Mouse (Mus musculus) mammary gland, adult 2 months (tissue): ENCODE results near the gene Gm3194. TPM values are rescaled to one million over a fixed set of nuclear protein-coding genes. Genes with fewer than 3 reads are reported as not detected.

ENCODE experiments used
- polyA plus RNA-seq: library from polyadenylated mRNA; depleted of rRNA; stranded (reverse); fragments of >200 nt; gene quantifications from 2 replicates; pipeline ENCODE4 v1.2.3, GENCODE M21; 2012; ENCODE audit warnings: low replicate concordance; rRNA removed

Gm3194 gene
- polyA plus RNA-seq, result 0.10 and 0.26 TPM in 2 replicates

DNA sequence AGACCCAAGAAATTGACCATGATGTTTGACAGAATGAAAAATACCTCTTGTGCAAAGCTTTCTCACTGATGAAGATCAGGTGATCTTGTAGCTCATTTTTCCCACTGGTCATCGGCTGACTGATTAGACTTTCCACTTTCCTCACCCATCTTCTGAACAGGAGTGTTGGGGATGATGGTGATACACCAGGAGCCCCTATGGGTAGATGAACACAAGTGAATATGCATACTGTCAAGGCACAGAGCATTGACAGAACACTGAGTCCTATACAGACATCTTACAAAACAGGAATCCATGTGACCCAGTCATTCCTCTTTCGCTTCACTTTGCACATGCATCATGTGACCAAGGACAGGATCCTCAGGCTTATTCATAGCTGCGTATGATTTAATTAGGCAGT, at the start of gene Gm3194:
TSS of gene Gm3194 (minus strand) at position 101 of the 400 bp plus-strand sequence.

DNA sequence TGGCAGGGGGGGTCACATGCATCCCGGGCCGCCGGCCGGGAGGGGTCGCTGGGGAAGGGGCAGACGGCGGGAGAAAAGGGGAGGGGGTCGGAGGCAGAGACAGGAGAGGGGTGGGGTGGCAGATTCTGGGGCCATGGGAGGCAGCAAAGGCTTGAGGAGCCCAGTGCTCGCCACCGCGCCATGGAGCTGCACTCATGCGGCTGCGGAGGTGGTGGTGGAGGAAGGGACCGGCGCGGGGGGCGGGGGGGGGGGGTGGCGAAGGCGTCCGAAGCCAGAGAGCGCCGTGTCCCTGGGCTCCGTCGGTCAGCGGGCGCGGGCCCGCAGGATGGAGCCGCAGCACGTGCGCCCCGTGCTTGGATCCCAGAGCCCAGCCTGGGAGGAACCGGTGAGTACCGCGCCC, 46.1 kb upstream of the Gm3194 start, which contains the start of gene Gm3488:
TSS of gene Gm3488 (plus strand) at position 301 of the 400 bp plus-strand sequence.

DNA sequence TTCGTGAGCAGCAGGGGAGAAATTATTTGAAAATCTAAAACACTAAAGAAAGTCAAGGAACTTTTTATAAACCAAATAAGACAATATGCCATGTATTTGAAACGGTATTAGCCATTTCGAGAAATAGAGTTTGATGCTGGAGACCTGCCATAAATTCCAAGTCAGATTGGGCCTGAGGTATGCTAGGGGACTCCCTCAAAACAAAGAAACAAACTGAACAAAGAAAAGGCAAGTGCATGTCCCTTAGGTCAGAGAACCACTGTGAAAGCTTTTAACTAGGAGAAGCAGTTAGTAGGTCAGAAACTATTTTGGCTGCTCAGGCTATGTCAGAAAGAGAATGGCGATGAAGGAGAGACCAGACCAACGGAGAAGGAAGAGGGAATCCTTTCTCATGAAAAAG, 28.6 kb upstream of the Gm3194 start, which contains the start of gene Gm3187:
TSS of gene Gm3187 (plus strand) at position 301 of the 400 bp plus-strand sequence.

DNA sequence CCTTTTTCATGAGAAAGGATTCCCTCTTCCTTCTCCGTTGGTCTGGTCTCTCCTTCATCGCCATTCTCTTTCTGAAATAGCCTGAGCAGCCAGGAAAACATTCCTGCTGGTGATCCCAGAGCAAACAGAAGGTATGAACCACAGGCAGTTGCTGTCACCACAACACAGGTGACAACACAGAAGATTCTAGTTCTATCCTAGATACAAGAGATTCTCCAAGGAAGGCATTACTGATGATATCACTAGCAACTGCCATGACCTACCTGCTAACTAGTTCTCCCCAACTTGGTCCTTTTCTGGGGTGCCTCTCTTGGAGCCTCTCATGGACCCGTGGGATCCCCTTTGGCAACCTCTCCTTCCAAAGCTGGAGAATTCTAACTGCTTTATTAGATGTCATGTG, 22.5 kb upstream of the Gm3194 start, which contains the start of gene Gm8246:
TSS of gene Gm8246 (minus strand) at position 101 of the 400 bp plus-strand sequence.

DNA sequence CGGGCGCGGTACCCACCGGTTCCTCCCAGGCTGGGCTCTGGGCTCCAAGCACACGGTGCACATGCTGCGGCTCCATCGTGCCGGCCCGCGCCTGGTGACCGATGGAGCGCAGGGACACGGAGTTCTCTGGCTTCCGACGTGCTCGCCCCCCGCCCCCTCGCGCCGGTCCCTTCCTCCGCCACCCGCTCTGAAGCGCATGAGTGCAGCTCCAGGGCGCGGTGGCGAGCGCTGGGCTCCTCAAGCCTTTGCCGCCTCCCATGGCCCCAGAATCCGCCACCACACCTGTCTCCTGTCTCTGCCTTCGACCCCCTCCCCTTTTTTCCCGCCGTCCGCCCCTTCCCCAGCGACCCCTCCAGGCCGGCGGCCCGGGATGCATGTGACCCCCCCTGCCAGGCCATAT, 66.3 kb downstream of the Gm3194 start, which contains the start of gene Gm3500:
TSS of gene Gm3500 (minus strand) at position 101 of the 400 bp plus-strand sequence.

Other genes with a start within 250 kb of the Gm3194 start
- not detected in 2 replicates for gene Gm3526, start 194.9 kb downstream of the Gm3194 start, polyA plus RNA-seq
- gene Gm3542, start 120.5 kb downstream of the Gm3194 start, polyA plus RNA-seq, result not detected in 2 replicates
- 0.13 TPM in 1 of 2 replicates, not detected in the other for gene Gm3500, start 66.4 kb downstream of the Gm3194 start, polyA plus RNA-seq
- gene Gm8246, start 22.4 kb upstream of the Gm3194 start, polyA plus RNA-seq, result not detected in 2 replicates
- gene Gm3187, start 28.7 kb upstream of the Gm3194 start, polyA plus RNA-seq, result not detected in 2 replicates
- gene Gm3488, start 46.2 kb upstream of the Gm3194 start, polyA plus RNA-seq, result 0.20 TPM in 1 of 2 replicates, not detected in the other
- not detected in 2 replicates for gene Gm3532, start 83.0 kb upstream of the Gm3194 start, polyA plus RNA-seq
- gene Gm8265, start 177.6 kb upstream of the Gm3194 start, polyA plus RNA-seq, result not detected in 2 replicates
- gene Gm9603, start 232.0 kb upstream of the Gm3194 start, polyA plus RNA-seq, result not detected in 2 replicates